Mouse (Mus musculus): ENCODE measurements at regions not wholly inside any gene's neighbourhood (a gene's known extent, or its start where the extent isn't known, plus 50 kb on each side); places are given as distances from the start of the nearest gene placed in this dataset.

- no peak overlapping the region for H3K27ac ChIP-seq (ENCODE audit: low read depth, low read length)
- DNase-seq (ENCODE audit: low spot score) (peak; percentile 43), ATAC-seq (peak; percentile 46; the same call in 1 of the 2 replicates)
- WGBS = 73% methylated on average over 4 of the region's 4 CpGs
- H3K27me3 ChIP-seq (replicated peaks; ENCODE audit: control insufficient read depth, insufficient read depth, low read length) = no peaks in the 10 kb centered on the region
- H3K4me1 ChIP-seq (ENCODE audit: control insufficient read depth, insufficient read depth, low read length) = peaks cover 5% of the 10 kb centered on the region; the same call in 1 of the 2 replicates
- no peaks in the 10 kb centered on the region for H3K9me3 ChIP-seq (replicated peaks; ENCODE audit: control insufficient read depth, low read length)
- H3K4me2 ChIP-seq (ENCODE audit: low read length) = no peak overlapping the region
- no peak overlapping the region for H3K9ac ChIP-seq (ENCODE audit: low read length)
- no peaks in the 10 kb centered on the region for H3K36me3 ChIP-seq (ENCODE audit: control insufficient read depth, insufficient read depth, low read length)
- H3K4me3 ChIP-seq (ENCODE audit: low read depth, low read length) = no peak overlapping the region
Measured at GRCm38 (mm10) chr3:144308616-144309015, 103.6 kb upstream of the Lmo4 start.

- 74% methylated on average over 3 of the region's 3 CpGs for WGBS
Measured at GRCm38 (mm10) chr3:144307557-144307956, 102.5 kb upstream of the Lmo4 start.

GRCm38 (mm10) chr3:144305456-144305855 is 100.4 kb upstream of the Lmo4 start:
- no peak for ATAC-seq
- H3K36me3 ChIP-seq (ENCODE audit: control insufficient read depth, insufficient read depth, low read length) = no peaks in the 10 kb centered on the region
- WGBS = 56% methylated on average over 4 of the region's 4 CpGs
- H3K9ac ChIP-seq (ENCODE audit: low read length) = no peak overlapping the region
- no peak overlapping the region for H3K4me2 ChIP-seq (ENCODE audit: low read length)
- no peak overlapping the region for H3K4me3 ChIP-seq (ENCODE audit: low read depth, low read length)
- no peaks in the 10 kb centered on the region for H3K9me3 ChIP-seq (replicated peaks; ENCODE audit: control insufficient read depth, low read length)
- H3K27ac ChIP-seq (ENCODE audit: low read depth, low read length) = no peak overlapping the region
- no peaks in the 10 kb centered on the region for H3K27me3 ChIP-seq (replicated peaks; ENCODE audit: control insufficient read depth, insufficient read depth, low read length)
- H3K4me1 ChIP-seq (ENCODE audit: control insufficient read depth, insufficient read depth, low read length) = peaks cover 5% of the 10 kb centered on the region; the same call in 1 of the 2 replicates
- DNase-seq (ENCODE audit: low spot score) = no peak

More at GRCm38 (mm10) chr3:144307557-144307956, 102.5 kb upstream of the Lmo4 start:
- DNase-seq (ENCODE audit: low spot score) (no peak), ATAC-seq (no peak)
- H3K27ac ChIP-seq (ENCODE audit: low read depth, low read length) = no peak overlapping the region
- no peaks in the 10 kb centered on the region for H3K36me3 ChIP-seq (ENCODE audit: control insufficient read depth, insufficient read depth, low read length)
- no peak overlapping the region for H3K4me3 ChIP-seq (ENCODE audit: low read depth, low read length)
- no peaks in the 10 kb centered on the region for H3K27me3 ChIP-seq (replicated peaks; ENCODE audit: control insufficient read depth, insufficient read depth, low read length)
- H3K4me2 ChIP-seq (ENCODE audit: low read length) = no peak overlapping the region
- H3K9ac ChIP-seq (ENCODE audit: low read length) = no peak overlapping the region
- no peaks in the 10 kb centered on the region for H3K9me3 ChIP-seq (replicated peaks; ENCODE audit: control insufficient read depth, low read length)
- H3K4me1 ChIP-seq (ENCODE audit: control insufficient read depth, insufficient read depth, low read length) = peaks cover 5% of the 10 kb centered on the region; the same call in 1 of the 2 replicates

GRCm38 (mm10) chr3:144304924-144305323 is 99.9 kb upstream of the Lmo4 start:
- Histone ChIP-seq H3K9ac (ENCODE audit: low read length) (no peak overlapping the region), H3K4me3 (ENCODE audit: low read depth, low read length) (no peak overlapping the region), H3K36me3 (ENCODE audit: control insufficient read depth, insufficient read depth, low read length) (no peaks in the 10 kb centered on the region), H3K4me2 (ENCODE audit: low read length) (no peak overlapping the region), H3K27ac (ENCODE audit: low read depth, low read length) (no peak overlapping the region), H3K27me3 (replicated peaks; ENCODE audit: control insufficient read depth, insufficient read depth, low read length) (no peaks in the 10 kb centered on the region), H3K4me1 (ENCODE audit: control insufficient read depth, insufficient read depth, low read length) (peaks cover 5% of the 10 kb centered on the region; the same call in 1 of the 2 replicates), H3K9me3 (replicated peaks; ENCODE audit: control insufficient read depth, low read length) (no peaks in the 10 kb centered on the region)
- no peak for ATAC-seq
- WGBS = 6% methylated on average over 4 of the region's 4 CpGs
- peak; percentile 29 for DNase-seq (ENCODE audit: low spot score)

- peaks cover 5% of the 10 kb centered on the region; the same call in 1 of the 2 replicates for H3K4me1 ChIP-seq (ENCODE audit: control insufficient read depth, insufficient read depth, low read length)
- H3K36me3 ChIP-seq (ENCODE audit: control insufficient read depth, insufficient read depth, low read length) = no peaks in the 10 kb centered on the region
- H3K27me3 ChIP-seq (replicated peaks; ENCODE audit: control insufficient read depth, insufficient read depth, low read length) = no peaks in the 10 kb centered on the region
- no peak for DNase-seq (ENCODE audit: low spot score)
- H3K27ac ChIP-seq (ENCODE audit: low read depth, low read length) = no peak overlapping the region
- H3K9ac ChIP-seq (ENCODE audit: low read length) = no peak overlapping the region
- H3K4me2 ChIP-seq (ENCODE audit: low read length) = no peak overlapping the region
- H3K9me3 ChIP-seq (replicated peaks; ENCODE audit: control insufficient read depth, low read length) = no peaks in the 10 kb centered on the region
- H3K4me3 ChIP-seq (ENCODE audit: low read depth, low read length) = no peak overlapping the region
- ATAC-seq = no peak
- 92% methylated on average over 3 of the region's 3 CpGs for WGBS
Measured at GRCm38 (mm10) chr3:144302626-144303025, 97.6 kb upstream of the Lmo4 start.

GRCm38 (mm10) chr3:144301068-144301467 is 96.0 kb upstream of the Lmo4 start:
- Histone ChIP-seq H3K27me3 (replicated peaks; ENCODE audit: control insufficient read depth, insufficient read depth, low read length) (no peaks in the 10 kb centered on the region), H3K9ac (ENCODE audit: low read length) (no peak overlapping the region), H3K9me3 (replicated peaks; ENCODE audit: control insufficient read depth, low read length) (no peaks in the 10 kb centered on the region), H3K27ac (ENCODE audit: low read depth, low read length) (no peak overlapping the region), H3K4me1 (ENCODE audit: control insufficient read depth, insufficient read depth, low read length) (peaks cover 5% of the 10 kb centered on the region; the same call in 1 of the 2 replicates), H3K36me3 (ENCODE audit: control insufficient read depth, insufficient read depth, low read length) (no peaks in the 10 kb centered on the region), H3K4me2 (ENCODE audit: low read length) (no peak overlapping the region), H3K4me3 (ENCODE audit: low read depth, low read length) (no peak overlapping the region)
- no peak for ATAC-seq
- DNase-seq (ENCODE audit: low spot score) = no peak
- WGBS = 88% methylated on average over 3 of the region's 3 CpGs

- Histone ChIP-seq H3K4me1 (ENCODE audit: control insufficient read depth, insufficient read depth, low read length) (no peaks in the 10 kb centered on the region), H3K36me3 (ENCODE audit: control insufficient read depth, insufficient read depth, low read length) (no peaks in the 10 kb centered on the region), H3K9me3 (replicated peaks; ENCODE audit: control insufficient read depth, low read length) (no peaks in the 10 kb centered on the region), H3K4me2 (ENCODE audit: low read length) (no peak overlapping the region), H3K4me3 (ENCODE audit: low read depth, low read length) (no peak overlapping the region), H3K9ac (ENCODE audit: low read length) (no peak overlapping the region), H3K27ac (ENCODE audit: low read depth, low read length) (no peak overlapping the region), H3K27me3 (replicated peaks; ENCODE audit: control insufficient read depth, insufficient read depth, low read length) (no peaks in the 10 kb centered on the region)
- ATAC-seq (no peak), DNase-seq (ENCODE audit: low spot score) (no peak)
- 92% methylated on average over 5 of the region's 5 CpGs for WGBS
Measured at GRCm38 (mm10) chr3:144299239-144299638, 94.2 kb upstream of the Lmo4 start.

GRCm38 (mm10) chr3:144289489-144289888 is 84.5 kb upstream of the Lmo4 start:
- no peaks in the 10 kb centered on the region for H3K27me3 ChIP-seq (replicated peaks; ENCODE audit: control insufficient read depth, insufficient read depth, low read length)
- ATAC-seq (peak; percentile 57; the same call in 1 of the 2 replicates), DNase-seq (ENCODE audit: low spot score) (peak; percentile 39)

GRCm38 (mm10) chr3:144286100-144286499 is 81.1 kb upstream of the Lmo4 start:
- H3K27me3 ChIP-seq (replicated peaks; ENCODE audit: control insufficient read depth, insufficient read depth, low read length) = no peaks in the 10 kb centered on the region
- WGBS = 93% methylated on average over 8 of the region's 8 CpGs
- no peaks in the 10 kb centered on the region for H3K36me3 ChIP-seq (ENCODE audit: control insufficient read depth, insufficient read depth, low read length)
- ATAC-seq (no peak), DNase-seq (ENCODE audit: low spot score) (no peak)
- no peaks in the 10 kb centered on the region for H3K9me3 ChIP-seq (replicated peaks; ENCODE audit: control insufficient read depth, low read length)
- H3K9ac ChIP-seq (ENCODE audit: low read length) = no peak overlapping the region
- H3K27ac ChIP-seq (ENCODE audit: low read depth, low read length) = no peak overlapping the region
- H3K4me3 ChIP-seq (ENCODE audit: low read depth, low read length) = no peak overlapping the region
- H3K4me1 ChIP-seq (ENCODE audit: control insufficient read depth, insufficient read depth, low read length) = no peaks in the 10 kb centered on the region
- no peak overlapping the region for H3K4me2 ChIP-seq (ENCODE audit: low read length)

More at GRCm38 (mm10) chr3:144289489-144289888, 84.5 kb upstream of the Lmo4 start:
- whole genome bisulfite sequencing = 66% methylated on average over 3 of the region's 3 CpGs
- H3K36me3 ChIP-seq (ENCODE audit: control insufficient read depth, insufficient read depth, low read length) = no peaks in the 10 kb centered on the region
- no peak overlapping the region for H3K4me3 ChIP-seq (ENCODE audit: low read depth, low read length)
- no peak overlapping the region for H3K9ac ChIP-seq (ENCODE audit: low read length)
- no peak overlapping the region for H3K27ac ChIP-seq (ENCODE audit: low read depth, low read length)
- no peaks in the 10 kb centered on the region for H3K9me3 ChIP-seq (replicated peaks; ENCODE audit: control insufficient read depth, low read length)
- H3K4me1 ChIP-seq (ENCODE audit: control insufficient read depth, insufficient read depth, low read length) = no peaks in the 10 kb centered on the region
- H3K4me2 ChIP-seq (ENCODE audit: low read length) = no peak overlapping the region

Data from forebrain, embryonic 14.5 days (tissue).